Mouse (Mus musculus): ENCODE results near the gene Lrrc74a. TPM values are rescaled to one million over a fixed set of nuclear protein-coding genes. Genes with fewer than 3 reads are reported as not detected.

Lrrc74a gene
- polyA plus RNA-seq, 1 experiment from 2014 or later = not detected

DNA sequence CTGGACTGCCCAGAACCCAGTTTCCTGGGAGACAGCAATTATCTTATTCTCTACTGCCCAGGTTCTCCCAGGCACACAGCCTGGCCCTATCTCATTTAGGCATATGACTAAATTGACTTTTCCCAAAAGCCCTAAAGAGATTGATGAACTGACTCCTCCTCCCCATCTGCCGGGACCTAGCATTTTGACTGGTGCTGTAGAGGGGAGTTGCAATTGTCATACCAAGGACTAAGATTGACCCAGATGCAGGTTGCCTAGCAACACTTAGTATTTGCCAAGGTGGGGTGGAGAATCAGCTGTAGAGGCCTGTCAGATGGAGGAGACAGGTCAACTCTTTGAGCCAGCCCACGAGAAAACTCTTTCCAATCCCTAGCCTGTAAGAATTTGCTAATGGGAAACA is 36.2 kb upstream of the Lrrc74a start:
- 86% methylated on average over 2 of the region's 2 CpGs for WGBS

GRCm38 (mm10) chr12:86698537-86698936 is 35.6 kb upstream of the Lrrc74a start:
- Histone ChIP-seq H3K27me3 (no peaks in the 10 kb centered on the region), H3K4me2 (replicated peaks) (no peak overlapping the region), H3K4me1 (peaks cover 12% of the 10 kb centered on the region), H3K36me3 (peaks cover 21% of the 10 kb centered on the region; the same call in 1 of the 2 replicates), H3K27ac (no peak overlapping the region), H3K9me3 (no peaks in the 10 kb centered on the region), H3K9ac (no peak overlapping the region), H3K4me3 (no peak overlapping the region)
- ATAC-seq (ENCODE audit: insufficient number of reproducible peaks, insufficient read depth, low FRiP score, low TSS enrichment) = no peak

More for the DNA sequence above, 36.2 kb upstream of the Lrrc74a start:
- Histone ChIP-seq H3K9me3 (no peaks in the 10 kb centered on the region), H3K27me3 (no peaks in the 10 kb centered on the region), H3K36me3 (peaks cover 21% of the 10 kb centered on the region; the same call in 1 of the 2 replicates), H3K4me1 (peaks cover 12% of the 10 kb centered on the region), H3K27ac (no peak overlapping the region), H3K4me2 (replicated peaks) (no peak overlapping the region), H3K9ac (no peak overlapping the region), H3K4me3 (no peak overlapping the region)
- ATAC-seq (ENCODE audit: insufficient number of reproducible peaks, insufficient read depth, low FRiP score, low TSS enrichment) = no peak

- WGBS = 32% methylated on average over 19 of the region's 19 CpGs
- H3K27ac ChIP-seq = peak overlapping the region; percentile 24; the same call in 1 of the 2 replicates
- H3K9me3 ChIP-seq = no peaks in the 10 kb centered on the region
- peak; percentile 37; the same call in 1 of the 2 replicates for ATAC-seq (ENCODE audit: insufficient number of reproducible peaks, insufficient read depth, low FRiP score, low TSS enrichment)
- no peak overlapping the region for H3K9ac ChIP-seq
- peaks cover 7% of the 10 kb centered on the region; the same call in 1 of the 2 replicates for H3K36me3 ChIP-seq
- H3K4me2 ChIP-seq (replicated peaks) = no peak overlapping the region
- H3K4me3 ChIP-seq = no peak overlapping the region
- H3K4me1 ChIP-seq = peaks cover 12% of the 10 kb centered on the region
- no peaks in the 10 kb centered on the region for H3K27me3 ChIP-seq
Measured at GRCm38 (mm10) chr12:86699965-86700926, 33.9 kb upstream of the Lrrc74a start.

DNA sequence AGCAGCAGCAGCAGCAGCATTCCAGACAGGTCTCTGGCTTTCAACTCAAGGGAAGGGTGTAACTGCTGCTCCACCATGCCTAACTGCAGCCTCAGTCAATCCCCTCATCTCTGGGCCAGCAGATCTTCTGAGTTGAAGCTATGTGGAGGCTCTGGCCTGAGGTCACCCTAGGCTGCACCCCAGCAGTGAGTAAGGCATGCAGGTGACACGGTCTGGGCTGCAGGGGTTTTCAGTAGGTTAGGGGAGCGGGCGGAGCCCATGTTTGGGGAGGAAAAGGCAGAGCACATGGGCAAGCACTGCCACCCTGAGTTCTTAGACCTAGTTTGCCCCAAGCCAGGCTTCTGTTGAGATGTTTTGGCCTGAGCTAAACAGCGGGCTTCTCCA is 33.2 kb upstream of the Lrrc74a start:
- H3K4me2 ChIP-seq (replicated peaks) = no peak overlapping the region
- no peaks in the 10 kb centered on the region for H3K9me3 ChIP-seq
- peaks cover 5% of the 10 kb centered on the region; the same call in 1 of the 2 replicates for H3K36me3 ChIP-seq
- no peaks in the 10 kb centered on the region for H3K27me3 ChIP-seq
- no peak for ATAC-seq (ENCODE audit: insufficient number of reproducible peaks, insufficient read depth, low FRiP score, low TSS enrichment)
- 63% methylated on average over 4 of the region's 4 CpGs for WGBS
- no peak overlapping the region for H3K4me3 ChIP-seq
- no peak overlapping the region for H3K9ac ChIP-seq
- H3K4me1 ChIP-seq = peaks cover 12% of the 10 kb centered on the region
- H3K27ac ChIP-seq = peak overlapping the region; percentile 24; the same call in 1 of the 2 replicates

- ATAC-seq (ENCODE audit: insufficient number of reproducible peaks, insufficient read depth, low FRiP score, low TSS enrichment) = no peak
- Histone ChIP-seq H3K27ac (no peak overlapping the region), H3K9ac (no peak overlapping the region), H3K27me3 (no peaks in the 10 kb centered on the region), H3K4me3 (no peak overlapping the region), H3K4me1 (peaks cover 12% of the 10 kb centered on the region), H3K4me2 (replicated peaks) (no peak overlapping the region), H3K9me3 (no peaks in the 10 kb centered on the region), H3K36me3 (peaks cover 5% of the 10 kb centered on the region; the same call in 1 of the 2 replicates)
- WGBS = 86% methylated on average over 4 of the region's 4 CpGs
Measured at GRCm38 (mm10) chr12:86701491-86701890, 32.7 kb upstream of the Lrrc74a start.

GRCm38 (mm10) chr12:86702690-86703089 is 31.5 kb upstream of the Lrrc74a start:
- 90% methylated on average over 3 of the region's 3 CpGs for WGBS
- Histone ChIP-seq H3K9ac (no peak overlapping the region), H3K27ac (no peak overlapping the region), H3K9me3 (no peaks in the 10 kb centered on the region), H3K4me2 (replicated peaks) (no peak overlapping the region), H3K36me3 (no peaks in the 10 kb centered on the region), H3K4me1 (peaks cover 12% of the 10 kb centered on the region), H3K4me3 (no peak overlapping the region), H3K27me3 (no peaks in the 10 kb centered on the region)
- ATAC-seq (ENCODE audit: insufficient number of reproducible peaks, insufficient read depth, low FRiP score, low TSS enrichment) = no peak

DNA sequence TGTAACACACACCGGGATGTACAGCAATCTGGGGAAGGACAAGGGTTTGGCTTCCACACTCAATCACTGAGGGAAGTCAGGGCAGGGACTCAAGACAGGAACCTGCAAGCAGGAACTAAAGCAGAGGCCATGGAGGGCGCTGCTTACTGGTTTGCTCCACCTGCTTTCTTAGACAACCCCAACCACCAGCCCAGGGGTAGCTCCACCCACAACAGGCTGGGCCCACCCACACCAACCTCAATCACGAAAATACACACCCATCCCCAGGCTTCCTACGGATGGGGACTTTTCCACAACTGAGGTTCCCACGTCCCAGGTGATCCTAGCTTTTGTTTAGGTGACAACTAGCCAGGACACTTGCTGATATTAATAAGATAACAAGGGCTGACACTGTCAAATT is 28.3 kb upstream of the Lrrc74a start:
- Histone ChIP-seq H3K4me2 (replicated peaks) (no peak overlapping the region), H3K27me3 (no peaks in the 10 kb centered on the region), H3K4me3 (no peak overlapping the region), H3K9ac (no peak overlapping the region), H3K36me3 (no peaks in the 10 kb centered on the region), H3K4me1 (0 out of 2 replicates have a peak, but pooled peaks cover under 1% of the 10 kb centered on the region), H3K27ac (no peak overlapping the region), H3K9me3 (no peaks in the 10 kb centered on the region)
- no peak for ATAC-seq (ENCODE audit: insufficient number of reproducible peaks, insufficient read depth, low FRiP score, low TSS enrichment)
- WGBS = 82% methylated on average over 5 of the region's 5 CpGs

DNA sequence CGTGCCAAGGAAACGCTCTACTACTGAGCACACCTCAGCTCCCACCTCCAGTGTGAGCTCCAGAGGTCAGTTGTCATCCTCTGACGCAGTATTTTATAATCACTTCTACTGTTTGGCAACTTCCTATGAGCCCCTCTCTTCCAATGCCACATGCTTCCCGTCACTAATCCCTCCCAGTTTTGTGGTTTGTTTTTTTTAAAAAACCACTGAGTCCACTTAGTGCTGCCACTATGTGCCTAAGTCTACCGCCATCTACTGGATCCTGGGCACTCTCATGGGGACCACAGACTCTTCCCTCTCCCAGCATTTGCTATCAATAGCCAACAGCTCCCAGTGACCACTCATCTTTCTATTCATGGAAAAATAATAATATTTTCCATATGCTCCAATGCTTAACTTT is 20.1 kb upstream of the Lrrc74a start:
- Histone ChIP-seq H3K4me1 (no peaks in the 10 kb centered on the region), H3K9me3 (no peaks in the 10 kb centered on the region)
- 68% methylated on average over 5 of the region's 5 CpGs for WGBS

GRCm38 (mm10) chr12:86715401-86715800 is 18.8 kb upstream of the Lrrc74a start:
- H3K9ac ChIP-seq = no peak overlapping the region
- no peak for ATAC-seq (ENCODE audit: insufficient number of reproducible peaks, insufficient read depth, low FRiP score, low TSS enrichment)
- no peaks in the 10 kb centered on the region for H3K27me3 ChIP-seq
- H3K4me1 ChIP-seq = no peaks in the 10 kb centered on the region
- H3K4me2 ChIP-seq (replicated peaks) = no peak overlapping the region
- WGBS = 51% methylated on average over 5 of the region's 5 CpGs
- no peaks in the 10 kb centered on the region for H3K9me3 ChIP-seq
- peaks cover 4% of the 10 kb centered on the region; the same call in 1 of the 2 replicates for H3K36me3 ChIP-seq
- no peak overlapping the region for H3K4me3 ChIP-seq
- no peak overlapping the region for H3K27ac ChIP-seq

More for the DNA sequence above, 20.1 kb upstream of the Lrrc74a start:
- Histone ChIP-seq H3K27ac (no peak overlapping the region), H3K4me2 (replicated peaks) (no peak overlapping the region), H3K9ac (no peak overlapping the region), H3K4me3 (no peak overlapping the region), H3K36me3 (peaks cover 4% of the 10 kb centered on the region; the same call in 1 of the 2 replicates), H3K27me3 (no peaks in the 10 kb centered on the region)
- ATAC-seq (ENCODE audit: insufficient number of reproducible peaks, insufficient read depth, low FRiP score, low TSS enrichment) = no peak

DNA sequence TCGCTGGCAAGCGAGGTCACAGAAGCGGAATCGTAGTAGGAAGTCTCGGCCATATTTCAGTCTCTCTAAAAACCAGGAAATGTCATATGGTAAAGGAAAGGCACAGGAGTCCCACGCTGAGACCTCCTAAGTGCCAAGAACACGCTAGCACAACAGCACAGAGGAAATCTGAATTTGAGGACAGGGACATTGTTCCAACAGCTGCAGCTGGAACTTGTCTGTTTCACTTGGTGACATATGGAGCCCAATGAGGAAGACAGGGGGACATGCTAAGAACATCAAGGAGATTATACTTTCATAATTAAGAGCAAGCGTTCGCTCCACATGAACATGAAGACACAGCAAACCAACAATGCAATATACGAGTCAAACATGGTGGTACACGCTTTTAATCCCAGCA is 17.2 kb upstream of the Lrrc74a start:
- Histone ChIP-seq H3K4me3 (no peak overlapping the region), H3K9me3 (no peaks in the 10 kb centered on the region), H3K4me2 (replicated peaks) (no peak overlapping the region), H3K27me3 (no peaks in the 10 kb centered on the region), H3K36me3 (peaks cover 4% of the 10 kb centered on the region; the same call in 1 of the 2 replicates), H3K9ac (no peak overlapping the region), H3K27ac (no peak overlapping the region), H3K4me1 (no peaks in the 10 kb centered on the region)
- WGBS = 91% methylated on average over 11 of the region's 11 CpGs
- ATAC-seq (ENCODE audit: insufficient number of reproducible peaks, insufficient read depth, low FRiP score, low TSS enrichment) = no peak

GRCm38 (mm10) chr12:86719961-86720639 is 14.1 kb upstream of the Lrrc74a start:
- Histone ChIP-seq H3K4me2 (replicated peaks) (no peak overlapping the region), H3K4me3 (no peak overlapping the region), H3K27ac (no peak overlapping the region), H3K9me3 (no peaks in the 10 kb centered on the region), H3K9ac (no peak overlapping the region), H3K27me3 (no peaks in the 10 kb centered on the region), H3K36me3 (peaks cover 4% of the 10 kb centered on the region; the same call in 1 of the 2 replicates), H3K4me1 (0 out of 2 replicates have a peak, but pooled peaks cover under 1% of the 10 kb centered on the region)
- no peak for ATAC-seq (ENCODE audit: insufficient number of reproducible peaks, insufficient read depth, low FRiP score, low TSS enrichment)
- 82% methylated on average over 18 of the region's 18 CpGs for WGBS
